Mouse (Mus musculus): ENCODE data around the gene Tmem9b. TPM values are rescaled to one million over a fixed set of nuclear protein-coding genes. Genes with fewer than 3 reads are reported as not detected.

Gene Tmem9b
- polyA plus RNA-seq, 1 experiment from 2014 or later = 124 TPM

DNA sequence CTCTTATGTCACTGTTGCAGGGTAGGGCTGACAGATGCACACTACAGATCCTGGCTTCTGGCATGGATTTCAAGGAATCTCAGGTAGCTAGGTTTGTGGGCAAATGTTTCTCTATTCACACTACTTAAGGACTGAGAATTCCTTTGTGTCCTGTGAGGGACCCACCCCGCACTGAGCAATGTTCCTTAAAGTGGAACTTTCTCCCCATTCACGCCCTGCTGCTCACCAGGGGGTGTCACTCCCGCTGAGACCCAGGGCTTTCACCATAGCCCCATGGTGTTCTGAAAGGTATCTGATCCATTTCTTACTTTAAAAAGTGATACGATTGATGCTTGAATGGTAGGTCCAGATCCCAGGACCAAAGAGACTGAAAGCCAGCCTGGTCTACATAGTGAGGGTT lies 50.0 kb downstream of the Tmem9b start:
- peak overlapping the region; percentile 86 for H3K4me2 ChIP-seq
- 36% methylated on average over 4 of the region's 4 CpGs for WGBS
- H3K9me3 ChIP-seq = no peaks in the 10 kb centered on the region
- H3K4me1 ChIP-seq (replicated peaks) = peaks cover 16% of the 10 kb centered on the region
- H3K27me3 ChIP-seq = no peaks in the 10 kb centered on the region
- no peaks in the 10 kb centered on the region for H3K36me3 ChIP-seq
- H3K9ac ChIP-seq = no peak overlapping the region; the same call in 1 of the 2 replicates
- ATAC-seq (ENCODE audit: low FRiP score, low read depth) = no peak; the same call in 1 of the 2 replicates
- H3K4me3 ChIP-seq = peak overlapping the region; percentile 61
- no peak overlapping the region for H3K27ac ChIP-seq (replicated peaks)

DNA sequence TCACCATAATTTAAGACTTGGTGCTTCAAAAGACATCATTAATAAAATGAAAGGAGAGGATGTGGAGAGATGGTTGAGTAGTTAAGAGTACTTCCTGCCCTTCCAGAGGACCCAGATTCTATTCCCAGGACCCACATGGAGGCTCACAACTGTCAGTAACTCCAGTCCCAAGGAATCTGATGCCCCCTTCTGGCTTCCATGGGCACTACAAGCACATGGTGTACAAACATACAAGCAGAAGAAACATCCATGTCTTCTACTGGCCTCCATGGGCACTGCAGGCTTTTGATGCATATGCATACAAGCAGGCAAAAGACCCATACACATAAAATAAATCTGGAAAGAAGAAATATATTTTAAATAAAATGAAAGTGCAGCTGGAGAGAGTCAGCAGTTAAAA lies 52.5 kb downstream of the Tmem9b start:
- ATAC-seq (ENCODE audit: low FRiP score, low read depth) = no peak
- H3K36me3 ChIP-seq = no peaks in the 10 kb centered on the region
- peaks cover 13% of the 10 kb centered on the region for H3K4me1 ChIP-seq (replicated peaks)
- no peak overlapping the region for H3K9ac ChIP-seq
- no peaks in the 10 kb centered on the region for H3K27me3 ChIP-seq
- H3K27ac ChIP-seq (replicated peaks) = no peak overlapping the region
- no peak overlapping the region for H3K4me2 ChIP-seq
- H3K4me3 ChIP-seq = no peak overlapping the region
- no peaks in the 10 kb centered on the region for H3K9me3 ChIP-seq

DNA sequence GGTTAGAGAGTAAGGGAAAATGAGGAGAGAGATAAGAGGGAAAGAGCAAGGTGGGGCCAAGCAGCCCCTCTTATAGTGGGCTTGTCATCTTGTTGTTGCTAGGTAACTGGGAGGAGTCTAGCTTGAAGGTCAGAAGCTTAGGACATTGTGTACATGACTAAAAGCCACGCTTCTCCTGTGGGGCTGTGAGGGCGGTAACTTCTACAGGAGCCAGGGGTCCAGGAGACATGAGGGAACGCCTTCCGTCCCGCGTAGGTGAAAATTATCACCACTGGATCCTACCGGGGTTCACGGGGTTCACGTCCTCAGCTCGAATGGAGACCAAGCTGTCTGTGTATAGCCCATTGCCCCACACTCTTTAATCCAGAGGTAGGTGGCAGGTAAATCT lies 57.3 kb downstream of the Tmem9b start:
- ATAC-seq (ENCODE audit: low FRiP score, low read depth) = no peak
- Histone ChIP-seq H3K36me3 (no peaks in the 10 kb centered on the region), H3K4me2 (no peak overlapping the region), H3K9me3 (no peaks in the 10 kb centered on the region), H3K4me1 (replicated peaks) (no peaks in the 10 kb centered on the region), H3K27me3 (no peaks in the 10 kb centered on the region), H3K9ac (no peak overlapping the region), H3K27ac (replicated peaks) (no peak overlapping the region), H3K4me3 (no peak overlapping the region)
- WGBS = 89% methylated on average over 10 of the region's 10 CpGs

DNA sequence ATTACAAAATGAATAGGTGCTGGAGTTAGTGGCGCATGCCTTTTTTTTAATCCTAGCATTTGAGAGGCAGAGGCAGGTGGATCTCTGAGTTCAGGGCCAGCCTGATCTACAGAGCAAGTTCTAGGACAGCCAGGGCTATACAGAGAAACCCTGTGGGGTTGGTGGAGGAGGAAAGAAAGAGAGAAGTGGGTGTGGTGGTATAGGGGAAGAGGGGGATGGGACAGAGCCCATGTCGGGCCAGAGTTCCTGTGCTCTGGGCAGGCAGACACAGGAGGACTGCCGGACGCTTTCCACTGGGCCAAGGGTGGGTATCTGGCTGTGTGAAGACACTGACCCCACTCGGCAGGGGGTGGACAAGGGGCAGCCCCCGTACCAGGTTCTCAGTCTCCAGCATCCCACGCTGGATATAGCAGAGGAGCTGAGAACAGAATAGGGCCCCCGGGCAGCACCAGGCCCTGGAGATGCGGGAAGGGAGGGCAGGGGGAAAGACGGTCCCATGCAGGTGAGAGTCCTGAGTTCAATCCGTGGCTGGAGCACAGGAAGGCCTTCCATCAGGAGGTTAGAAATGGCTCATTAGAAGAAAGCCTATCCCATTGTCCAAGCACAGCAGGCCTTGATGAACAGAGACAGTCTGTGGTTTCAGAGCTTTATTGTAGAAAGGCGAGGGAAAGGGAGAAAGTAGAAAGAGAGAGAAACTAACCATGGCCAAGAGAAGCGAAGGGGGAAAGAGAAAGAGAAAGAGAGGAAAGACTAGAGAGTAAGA lies 57.9 kb downstream of the Tmem9b start:
- Histone ChIP-seq H3K9ac (no peak overlapping the region), H3K4me3 (no peak overlapping the region), H3K36me3 (no peaks in the 10 kb centered on the region), H3K4me1 (replicated peaks) (no peaks in the 10 kb centered on the region), H3K9me3 (no peaks in the 10 kb centered on the region), H3K4me2 (no peak overlapping the region), H3K27me3 (no peaks in the 10 kb centered on the region), H3K27ac (replicated peaks) (no peak overlapping the region)
- WGBS = 80% methylated on average over 13 of the region's 13 CpGs
- ATAC-seq (ENCODE audit: low FRiP score, low read depth) = no peak

DNA sequence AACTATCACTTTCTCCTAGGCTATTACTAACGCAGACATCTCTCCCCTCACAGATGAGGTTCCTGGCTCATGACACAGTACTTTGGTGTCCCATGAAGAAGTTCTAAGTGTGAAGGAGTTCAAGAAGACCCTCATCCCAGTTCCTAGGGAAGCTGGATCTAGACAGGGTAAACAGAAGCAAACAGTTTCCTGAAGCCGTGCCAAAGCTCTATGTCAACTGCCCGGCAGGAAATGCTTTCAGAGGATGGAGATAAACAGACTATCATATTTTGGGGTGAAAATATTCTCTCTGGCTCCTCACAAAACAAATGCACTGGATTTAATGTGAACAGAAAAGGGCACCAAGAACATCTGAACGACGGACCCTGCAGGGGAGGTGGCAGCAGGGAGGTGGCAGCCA lies 61.7 kb downstream of the Tmem9b start:
- Histone ChIP-seq H3K9me3 (no peaks in the 10 kb centered on the region), H3K27me3 (no peaks in the 10 kb centered on the region), H3K4me1 (replicated peaks) (no peaks in the 10 kb centered on the region), H3K4me2 (no peak overlapping the region), H3K4me3 (no peak overlapping the region), H3K27ac (replicated peaks) (no peak overlapping the region), H3K9ac (no peak overlapping the region), H3K36me3 (no peaks in the 10 kb centered on the region)
- 85% methylated on average over 5 of the region's 5 CpGs for WGBS
- no peak for ATAC-seq (ENCODE audit: low FRiP score, low read depth)

DNA sequence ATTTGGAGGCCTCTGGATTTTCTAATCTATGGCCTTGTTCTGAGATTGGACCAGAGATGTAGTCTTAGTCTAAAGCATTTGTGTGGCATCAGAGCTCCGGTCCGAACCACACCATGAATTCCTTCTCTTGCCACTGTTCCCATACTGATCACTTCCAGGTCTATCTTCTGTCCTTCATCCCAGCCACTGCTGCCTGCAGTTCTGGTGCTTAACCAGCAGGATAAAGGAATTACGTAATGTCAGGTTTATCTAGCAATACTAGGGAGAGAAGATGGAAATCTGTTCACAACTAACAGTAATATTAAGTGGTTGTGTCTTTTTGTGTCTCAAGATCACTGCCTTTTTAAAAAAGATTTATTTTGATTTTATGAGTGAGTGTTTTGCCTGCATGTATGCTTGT lies 62.6 kb downstream of the Tmem9b start:
- Histone ChIP-seq H3K4me2 (no peak overlapping the region), H3K9ac (no peak overlapping the region), H3K4me3 (no peak overlapping the region), H3K36me3 (no peaks in the 10 kb centered on the region), H3K4me1 (replicated peaks) (no peaks in the 10 kb centered on the region), H3K9me3 (no peaks in the 10 kb centered on the region), H3K27me3 (no peaks in the 10 kb centered on the region), H3K27ac (replicated peaks) (no peak overlapping the region)
- no peak for ATAC-seq (ENCODE audit: low FRiP score, low read depth)
- 95% methylated on average over 3 of the region's 3 CpGs for WGBS

DNA sequence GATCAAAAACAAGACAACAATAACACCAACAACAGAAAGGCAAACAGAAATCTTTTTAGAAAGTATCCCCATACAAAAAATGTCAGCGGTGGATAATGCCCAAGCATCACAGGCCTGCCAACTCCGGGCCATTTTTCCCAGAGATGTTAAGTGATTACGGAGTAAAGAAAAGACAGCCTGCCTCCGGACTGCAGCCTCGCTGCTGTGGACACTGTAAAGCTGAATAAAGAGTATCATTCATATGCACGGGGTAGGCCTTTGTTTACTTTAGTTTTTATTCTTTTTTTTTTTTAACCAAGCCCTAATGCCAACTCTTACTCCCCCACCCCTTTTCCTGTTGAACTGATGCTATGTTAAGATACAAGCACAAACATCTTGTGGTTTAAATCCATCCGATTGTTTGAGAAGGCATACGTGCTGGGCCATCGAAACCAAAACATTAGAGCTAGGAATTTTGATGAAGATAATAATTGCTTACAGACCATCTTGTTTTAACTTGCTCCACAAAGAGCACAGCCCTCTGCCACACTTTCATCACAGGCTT lies 66.0 kb downstream of the Tmem9b start:
- Histone ChIP-seq H3K4me2 (no peak overlapping the region), H3K4me1 (replicated peaks) (no peaks in the 10 kb centered on the region), H3K36me3 (no peaks in the 10 kb centered on the region), H3K27me3 (no peaks in the 10 kb centered on the region), H3K9me3 (no peaks in the 10 kb centered on the region), H3K9ac (no peak overlapping the region), H3K27ac (replicated peaks) (no peak overlapping the region), H3K4me3 (no peak overlapping the region)
- no peak for ATAC-seq (ENCODE audit: low FRiP score, low read depth)
- WGBS = 45% methylated on average over 9 of the region's 9 CpGs

Other genes starting within 250 kb of the Tmem9b start
- 0.79 and 0.81 TPM in 2 replicates for gene Trim66, start 244.7 kb downstream of the Tmem9b start, polyA plus RNA-seq (2015; fragmentation: Nextera tagmentation; extraction: Ambion mirVana)
- 80.2 and 81.4 TPM in 2 replicates for gene Rpl27a, start 233.7 kb downstream of the Tmem9b start, polyA plus RNA-seq (2015; fragmentation: Nextera tagmentation; extraction: Ambion mirVana)
- gene St5, start 49.3 kb downstream of the Tmem9b start, polyA plus RNA-seq (2015; fragmentation: Nextera tagmentation; extraction: Ambion mirVana) = 21.3 and 26.2 TPM in 2 replicates
- 15.3 and 17.5 TPM in 2 replicates for gene Akip1, start 49.2 kb downstream of the Tmem9b start, polyA plus RNA-seq (2015; fragmentation: Nextera tagmentation; extraction: Ambion mirVana)
- 0.09 and 0.32 TPM in 2 replicates for gene BC051019, start 29.0 kb downstream of the Tmem9b start, polyA plus RNA-seq (2015; fragmentation: Nextera tagmentation; extraction: Ambion mirVana)
- gene Ascl3, start 21.1 kb downstream of the Tmem9b start, polyA plus RNA-seq (2015; fragmentation: Nextera tagmentation; extraction: Ambion mirVana) = 0.24 TPM in 1 of 2 replicates, not detected in the other
- gene Nrip3, start 29.1 kb upstream of the Tmem9b start, polyA plus RNA-seq (2015; fragmentation: Nextera tagmentation; extraction: Ambion mirVana) = 11.9 and 13.4 TPM in 2 replicates
- gene Scube2, start 112.8 kb upstream of the Tmem9b start, polyA plus RNA-seq (2015; fragmentation: Nextera tagmentation; extraction: Ambion mirVana) = 2.1 and 3.3 TPM in 2 replicates
- gene Dennd5a, start 207.6 kb upstream of the Tmem9b start, polyA plus RNA-seq (2015; fragmentation: Nextera tagmentation; extraction: Ambion mirVana) = 44.6 TPM in 2 replicates
- 61.8 and 65.6 TPM in 2 replicates for gene Tmem41b, start 234.1 kb upstream of the Tmem9b start, polyA plus RNA-seq (2015; fragmentation: Nextera tagmentation; extraction: Ambion mirVana)